In the genomic region with DNA sequence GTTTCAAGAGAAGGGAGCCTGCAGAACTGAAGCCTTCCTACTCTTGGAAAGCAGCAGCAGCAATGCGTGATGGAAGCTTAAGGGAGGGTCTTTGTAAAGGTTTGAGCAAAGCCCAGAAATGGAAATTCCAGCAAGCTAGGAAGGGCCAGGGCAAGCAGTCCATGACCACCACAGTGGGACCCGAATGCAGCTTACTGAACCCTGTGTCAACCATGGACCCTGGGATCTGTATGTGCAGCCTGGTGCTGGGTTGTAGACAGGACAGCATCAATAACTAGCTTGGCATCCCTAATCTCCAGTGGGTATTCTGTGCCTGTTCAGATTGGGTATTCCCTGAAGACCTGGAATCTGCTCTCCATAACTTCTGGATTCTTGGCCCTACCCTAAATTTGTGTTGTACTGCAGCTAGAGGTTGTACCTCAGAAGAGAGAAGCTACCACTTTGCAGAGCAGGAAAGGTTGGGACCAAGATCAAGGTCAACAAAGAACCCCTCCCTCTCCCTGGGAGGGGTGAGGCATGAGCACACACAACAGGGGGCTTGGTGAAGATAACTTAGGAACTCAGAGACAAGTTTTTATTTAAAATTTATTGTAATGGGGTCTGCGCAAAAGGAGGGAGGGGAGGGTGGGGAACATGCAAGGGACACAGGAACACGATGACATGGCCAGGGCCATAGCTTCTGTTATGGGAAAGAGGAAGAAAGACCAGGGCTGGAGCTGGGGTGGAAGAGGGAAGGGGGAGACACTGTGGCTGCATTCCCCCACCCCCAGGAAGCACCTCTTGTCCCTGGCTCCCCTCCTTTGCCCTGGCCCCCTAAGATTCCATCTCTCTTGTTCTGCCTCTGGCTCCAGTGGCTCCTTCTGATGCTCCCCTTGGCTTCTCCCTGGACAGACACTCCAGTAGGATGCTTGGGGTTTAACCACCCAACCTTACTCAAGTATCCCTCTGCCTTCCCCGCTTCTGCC, we compare ENCODE assay signal across 9 mouse cellular contexts. TPM values are rescaled to one million over a fixed set of nuclear protein-coding genes. Genes with fewer than 3 reads are reported as not detected.
DNase-seq lines count a peak whose midpoint lies in the region; ATAC-seq lines count a peak whose summit lies in the region.
"Had no signal": no experiment of that assay in that cellular context is flagged by ENCODE, and none has a peak within 500 bp of the region (broad histone marks: within the 10 kb centered on the region; RNA-seq: fewer than 3 reads in every experiment).

No protein-coding gene starts in this region.

- no peaks in the 10 kb centered on the region for H3K27me3 ChIP-seq in limb, embryonic 13.5 days
- H3K27me3 ChIP-seq in stomach, embryonic 16.5 days (ENCODE audit: control insufficient read depth, insufficient read depth, low read length) = no peaks in the 10 kb centered on the region

- 40% methylated on average over 5 of the region's 5 CpGs for WGBS in limb, embryonic 13.5 days
- 34% methylated on average over 5 of the region's 5 CpGs for WGBS in stomach, embryonic 16.5 days

- H3K36me3 ChIP-seq in limb, embryonic 13.5 days = peaks cover 32% of the 10 kb centered on the region
- peaks cover 7% of the 10 kb centered on the region; the same call in 1 of the 2 replicates for H3K36me3 ChIP-seq in stomach, embryonic 16.5 days (ENCODE audit: control insufficient read depth, insufficient read depth, low read length)

- peak overlapping the region; percentile 94 for H3K4me3 ChIP-seq in limb, embryonic 13.5 days
- H3K4me3 ChIP-seq in stomach, embryonic 16.5 days (replicated peaks; ENCODE audit: low read length) = peak overlapping the region; percentile 61

- ATAC-seq in limb, embryonic 13.5 days (ENCODE audit: low FRiP score, low read depth) = no peak
- ATAC-seq in stomach, embryonic 16.5 days (ENCODE audit: insufficient read depth, low FRiP score) = no peak

- H3K27ac ChIP-seq in limb, embryonic 13.5 days = peak overlapping the region; percentile 82
- peak overlapping the region; percentile 86 for H3K27ac ChIP-seq in stomach, embryonic 16.5 days (ENCODE audit: low read length)

- peak overlapping the region; percentile 98 for H3K4me2 ChIP-seq in limb, embryonic 13.5 days (replicated peaks)
- H3K4me2 ChIP-seq in stomach, embryonic 16.5 days (ENCODE audit: low read depth, low read length) = peak overlapping the region; percentile 84

- H3K4me1 ChIP-seq in limb, embryonic 13.5 days = peaks cover 73% of the 10 kb centered on the region
- H3K4me1 ChIP-seq in stomach, embryonic 16.5 days (ENCODE audit: control insufficient read depth, insufficient read depth, low read length) = peaks cover 65% of the 10 kb centered on the region

- DNase-seq in embryo, embryonic 10 days (ENCODE audit: low spot score) = peak; percentile 49
- no peak for DNase-seq in embryo, embryonic 11 days
- peak; percentile 27 for DNase-seq in thymus, postnatal 14 days
- DNase-seq in thymus, postnatal 10 days (ENCODE audit: low spot score in 2 of 2) = no peak
- DNase-seq in adrenal gland, postnatal 4 days (ENCODE audit: low spot score in 2 of 2) = no peak
- no peak for DNase-seq in ovary, postnatal 10 days (ENCODE audit: low spot score)

- peak overlapping the region; percentile 86 for H3K9ac ChIP-seq in limb, embryonic 13.5 days
- peak overlapping the region; percentile 79 for H3K9ac ChIP-seq in stomach, embryonic 16.5 days (ENCODE audit: low read length)

- no peaks in the 10 kb centered on the region for H3K9me3 ChIP-seq in limb, embryonic 13.5 days
- no peaks in the 10 kb centered on the region for H3K9me3 ChIP-seq in stomach, embryonic 16.5 days (replicated peaks; ENCODE audit: control insufficient read depth, low read length)

RNA-seq across cellular contexts. Expression of gene Prrt2, which starts 0.8 kb away (rescaled TPM):
- 6.9 and 10.4 TPM in 2 replicates for polyA plus RNA-seq in limb, embryonic 13.5 days (2015; fragmentation: Nextera tagmentation; extraction: Ambion mirVana)
- polyA plus RNA-seq in stomach, embryonic 16.5 days (2015; fragmentation: Nextera tagmentation; extraction: Ambion mirVana) = 8.5 and 9.6 TPM in 2 replicates
- total RNA-seq in adrenal gland, postnatal 4 days (2021) = 10 to 100 TPM in 1 of 2 experiments, 1 to 10 TPM in 1; 7.4 to 11.1 TPM

RNA-seq across cellular contexts. Expression of gene Gm42742, which starts 0.9 kb away (rescaled TPM):
- polyA plus RNA-seq in limb, embryonic 13.5 days (2015; fragmentation: Nextera tagmentation; extraction: Ambion mirVana) = 52.2 and 64.8 TPM in 2 replicates
- 31.1 and 39.0 TPM in 2 replicates for polyA plus RNA-seq in stomach, embryonic 16.5 days (2015; fragmentation: Nextera tagmentation; extraction: Ambion mirVana)
- 10 to 100 TPM; 34.8 to 36.6 TPM for total RNA-seq in adrenal gland, postnatal 4 days (2021)

RNA-seq across cellular contexts. Expression of gene Pagr1a, which starts 4.7 kb away (rescaled TPM):
- polyA plus RNA-seq in limb, embryonic 13.5 days (2015; fragmentation: Nextera tagmentation; extraction: Ambion mirVana) = 48.2 and 70.2 TPM in 2 replicates
- 43.5 and 56.6 TPM in 2 replicates for polyA plus RNA-seq in stomach, embryonic 16.5 days (2015; fragmentation: Nextera tagmentation; extraction: Ambion mirVana)
- 10 to 100 TPM; 12.4 to 15.4 TPM for total RNA-seq in adrenal gland, postnatal 4 days (2021)

RNA-seq across cellular contexts. Expression of gene Maz, which starts 5.0 kb away (rescaled TPM):
- polyA plus RNA-seq in limb, embryonic 13.5 days (2015; fragmentation: Nextera tagmentation; extraction: Ambion mirVana) = 61.9 and 64.6 TPM in 2 replicates
- polyA plus RNA-seq in stomach, embryonic 16.5 days (2015; fragmentation: Nextera tagmentation; extraction: Ambion mirVana) = 23.2 and 27.9 TPM in 2 replicates
- 100 to 1,000 TPM; 240 to 256 TPM for total RNA-seq in adrenal gland, postnatal 4 days (2021)

RNA-seq across cellular contexts. Expression of gene Pagr1b, which starts 5.6 kb away (rescaled TPM):
- polyA plus RNA-seq in limb, embryonic 13.5 days (2015; fragmentation: Nextera tagmentation; extraction: Ambion mirVana) = 0.31 TPM in 1 of 2 replicates, not detected in the other
- 0.36 TPM in 1 of 2 replicates, not detected in the other for polyA plus RNA-seq in stomach, embryonic 16.5 days (2015; fragmentation: Nextera tagmentation; extraction: Ambion mirVana)
- total RNA-seq in adrenal gland, postnatal 4 days (2021) = 1 to 10 TPM; 3.5 to 8.3 TPM
- total RNA-seq: hematopoietic stem cell, adult 5-6 weeks had no signal

Comparison
In these comparisons a context has a peak if more than half of its experiments do, and no peak if none do; other contexts are left out.
1. DNase-seq: peak in embryo, embryonic 10 days (single experiment) and thymus, postnatal 14 days (single experiment); none in embryo, embryonic 11 days (single experiment), thymus, postnatal 10 days (0 of 2), adrenal gland, postnatal 4 days (0 of 2) and ovary, postnatal 10 days (single experiment).